Mouse (Mus musculus) layer of hippocampus, postnatal 14 days (tissue): ENCODE results near the gene Slc22a16. TPM values are rescaled to one million over a fixed set of nuclear protein-coding genes. Genes with fewer than 3 reads are reported as not detected.

ENCODE experiments used
- total RNA-seq, 2 experiments: library from RNA; stranded (reverse); gene quantifications; 2 replicates each; pipeline ENCODE4 v1.2.3; 2021

Slc22a16 gene
- total RNA-seq, 2 experiments from 2014 or later = not detected

Other genes starting within 250 kb of the Slc22a16 start
- 10 to 100 TPM; 27.2 to 27.3 TPM for gene Cdk19, start 230.8 kb upstream of the Slc22a16 start, total RNA-seq
- 10 to 100 TPM in 1 of 2 experiments, 1 to 10 TPM in 1; 9.5 to 11.1 TPM for gene Ddo, start 59.7 kb downstream of the Slc22a16 start, total RNA-seq
- 1 to 10 TPM; 1.2 to 1.9 TPM for gene Mettl24, start 112.9 kb downstream of the Slc22a16 start, total RNA-seq